Mouse (Mus musculus): Measurements from ENCODE around the gene Cfap97d2. TPM values are rescaled to one million over a fixed set of nuclear protein-coding genes. Genes with fewer than 3 reads are reported as not detected.
A peak's percentile ranks its signal among the peaks of the same experiment; 100 is the strongest.

The Cfap97d2 gene
- polyA plus RNA-seq, 1 experiment from 2014 or later: 0.17 TPM

DNA sequence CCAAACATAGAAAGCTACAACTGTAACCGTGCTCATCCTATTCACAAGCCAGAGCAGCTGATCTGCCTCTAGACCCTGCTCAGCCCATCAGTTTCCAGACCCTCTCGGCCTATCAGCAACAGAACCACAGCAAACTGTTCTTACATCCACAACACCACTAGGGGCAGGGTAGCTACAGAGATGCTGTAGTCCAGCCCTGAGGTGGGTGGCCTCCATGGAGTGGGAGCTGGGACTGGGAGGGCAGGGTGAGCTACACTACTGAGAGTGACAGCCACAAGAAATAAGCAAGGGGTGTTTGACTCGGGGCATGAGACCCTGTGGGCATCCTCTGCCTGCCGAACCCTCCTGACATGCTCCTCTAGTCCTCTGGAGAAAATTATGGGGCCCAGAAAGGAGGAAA is 37.8 kb upstream of the Cfap97d2 start:
- peak; percentile 76 for TF ChIP-seq CTCF (IDR thresholded peaks at IDR 0.05; ENCODE audit: low read depth)
- no peak for TF ChIP-seq EP300 (optimal IDR thresholded peaks at IDR 0.05)
- Histone ChIP-seq H3K4me3 (ENCODE audit: low read depth, low read length) (no peak overlapping the region), H3K4me1 (replicated peaks; ENCODE audit: control insufficient read depth, insufficient read depth) (peaks cover 9% of the 10 kb centered on the region; the same call in 1 of the 2 replicates), H3K4me2 (replicated peaks; ENCODE audit: low read depth) (no peak overlapping the region), H3K36me3 (ENCODE audit: control insufficient read depth, insufficient read depth, low read length) (no peaks in the 10 kb centered on the region), H3K9me3 (ENCODE audit: control insufficient read depth, low read length) (no peaks in the 10 kb centered on the region), H3K9ac (ENCODE audit: low read length) (no peak overlapping the region), H3K27me3 (ENCODE audit: control insufficient read depth, insufficient read depth, low read length) (no peaks in the 10 kb centered on the region), H3K27ac (replicated peaks) (peak overlapping the region; percentile 82)
- no peak for DNase-seq (ENCODE audit: low spot score)
- ATAC-seq (ENCODE audit: low FRiP score, low TSS enrichment): peak; percentile 66; the same call in 1 of the 2 replicates
- 62% methylated on average over 4 of the region's 4 CpGs for WGBS

DNA sequence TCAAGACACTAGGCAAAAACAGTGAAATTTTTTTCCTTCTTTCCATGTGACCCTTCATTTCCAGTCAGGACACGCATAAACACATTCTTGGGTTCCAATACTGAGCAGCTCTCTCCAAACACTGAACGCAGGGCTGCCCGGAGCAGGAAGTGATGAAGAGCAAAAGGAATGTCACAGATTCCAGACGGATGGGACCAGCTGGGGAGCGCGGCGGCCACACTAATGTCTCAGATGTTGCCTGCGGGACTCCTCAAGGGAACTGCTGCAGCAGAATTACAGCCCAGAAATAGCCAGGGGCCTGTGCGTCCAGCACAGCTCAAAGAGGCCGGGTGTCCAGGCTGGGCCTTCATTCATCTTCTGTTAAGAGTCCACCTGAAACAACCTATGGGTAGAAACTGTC is 37.3 kb upstream of the Cfap97d2 start:
- Histone ChIP-seq H3K27me3 (ENCODE audit: control insufficient read depth, insufficient read depth, low read length) (no peaks in the 10 kb centered on the region), H3K9ac (ENCODE audit: low read length) (no peak overlapping the region), H3K36me3 (ENCODE audit: control insufficient read depth, insufficient read depth, low read length) (no peaks in the 10 kb centered on the region), H3K9me3 (ENCODE audit: control insufficient read depth, low read length) (no peaks in the 10 kb centered on the region), H3K4me1 (replicated peaks; ENCODE audit: control insufficient read depth, insufficient read depth) (peaks cover 9% of the 10 kb centered on the region; the same call in 1 of the 2 replicates), H3K27ac (replicated peaks) (peak overlapping the region; percentile 82), H3K4me2 (replicated peaks; ENCODE audit: low read depth) (0 out of 2 replicates have a peak overlapping the region, but pooled peaks have one; percentile 8), H3K4me3 (ENCODE audit: low read depth, low read length) (no peak overlapping the region)
- TF ChIP-seq CTCF (IDR thresholded peaks at IDR 0.05; ENCODE audit: low read depth) (no peak), EP300 (optimal IDR thresholded peaks at IDR 0.05) (no peak)
- 39% methylated on average over 10 of the region's 10 CpGs for WGBS
- DNase-seq (ENCODE audit: low spot score): no peak
- ATAC-seq (ENCODE audit: low FRiP score, low TSS enrichment): peak; percentile 79; the same call in 1 of the 2 replicates

DNA sequence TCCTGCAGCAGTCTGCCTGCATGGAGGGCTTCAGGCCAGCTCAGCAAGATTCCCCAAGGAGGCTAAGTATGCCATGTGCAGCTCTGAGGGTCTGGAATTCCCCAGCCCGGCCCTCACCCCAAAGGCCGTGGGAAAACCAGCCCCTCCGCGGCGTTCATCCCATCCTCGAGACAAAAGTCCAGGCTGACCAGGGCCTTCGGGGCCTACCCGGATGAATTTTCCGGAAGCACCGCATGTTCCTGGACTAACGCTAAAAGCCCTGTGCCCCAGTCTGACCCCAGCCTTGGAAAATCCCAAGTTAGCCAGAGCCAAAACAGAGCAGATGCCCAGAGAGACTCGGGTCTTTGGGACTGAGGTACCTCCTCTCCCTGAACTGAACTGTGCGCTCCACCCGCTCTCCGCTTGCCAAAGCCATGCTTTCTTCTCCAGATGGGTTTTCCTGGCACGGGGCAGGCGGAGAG is 35.6 kb upstream of the Cfap97d2 start:
- Histone ChIP-seq H3K27me3 (ENCODE audit: control insufficient read depth, insufficient read depth, low read length) (no peaks in the 10 kb centered on the region), H3K36me3 (ENCODE audit: control insufficient read depth, insufficient read depth, low read length) (no peaks in the 10 kb centered on the region), H3K9me3 (ENCODE audit: control insufficient read depth, low read length) (no peaks in the 10 kb centered on the region), H3K4me3 (ENCODE audit: low read depth, low read length) (no peak overlapping the region), H3K9ac (ENCODE audit: low read length) (no peak overlapping the region), H3K4me1 (replicated peaks; ENCODE audit: control insufficient read depth, insufficient read depth) (peaks cover 9% of the 10 kb centered on the region; the same call in 1 of the 2 replicates), H3K27ac (replicated peaks) (peak overlapping the region; percentile 82), H3K4me2 (replicated peaks; ENCODE audit: low read depth) (no peak overlapping the region)
- no peak for ATAC-seq (ENCODE audit: low FRiP score, low TSS enrichment)
- no peak for DNase-seq (ENCODE audit: low spot score)
- 68% methylated on average over 17 of the region's 17 CpGs for WGBS
- TF ChIP-seq CTCF (IDR thresholded peaks at IDR 0.05; ENCODE audit: low read depth): no peak

DNA sequence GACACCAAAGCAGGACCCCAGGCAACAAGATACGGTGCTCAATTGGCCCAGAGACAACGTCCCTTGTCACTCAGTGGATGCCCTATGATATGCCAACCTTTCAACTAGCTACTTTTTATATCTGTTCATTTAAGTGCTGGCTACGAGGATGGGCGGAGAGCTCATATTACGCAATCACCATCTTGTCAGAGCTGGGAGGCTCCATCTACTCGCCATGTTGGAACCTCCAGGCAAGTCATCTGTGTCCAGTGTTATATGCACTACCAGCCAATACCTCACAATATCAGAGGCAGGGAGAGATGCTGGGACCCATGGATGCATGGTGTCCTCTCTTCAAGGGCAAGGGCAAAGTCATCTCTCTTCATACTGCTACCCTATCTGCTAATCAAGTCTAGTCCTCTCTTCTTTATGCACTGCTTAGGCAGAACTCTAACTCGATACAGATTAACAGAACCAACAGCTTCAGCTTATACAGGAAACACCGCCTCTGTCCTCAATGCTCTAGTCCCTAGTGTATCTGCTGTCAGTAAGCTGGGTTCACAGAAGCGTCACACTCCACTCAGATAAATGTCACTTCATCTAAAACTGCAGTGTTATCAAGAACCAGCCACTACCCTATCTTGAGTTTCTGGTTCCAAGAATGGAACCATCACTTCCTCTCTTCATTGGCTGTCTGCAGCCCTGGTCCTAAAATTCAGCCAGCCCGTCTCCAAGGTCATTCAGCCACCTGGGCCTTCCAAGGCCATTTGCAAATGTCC is 34.3 kb upstream of the Cfap97d2 start:
- ATAC-seq (ENCODE audit: low FRiP score, low TSS enrichment) (no peak), DNase-seq (ENCODE audit: low spot score) (no peak)
- TF ChIP-seq CTCF (IDR thresholded peaks at IDR 0.05; ENCODE audit: low read depth) (no peak), EP300 (optimal IDR thresholded peaks at IDR 0.05) (no peak)
- 84% methylated on average over 10 of the region's 10 CpGs for WGBS
- no peaks in the 10 kb centered on the region for H3K27me3 ChIP-seq (ENCODE audit: control insufficient read depth, insufficient read depth, low read length)
- no peak overlapping the region for H3K27ac ChIP-seq (replicated peaks)
- H3K36me3 ChIP-seq (ENCODE audit: control insufficient read depth, insufficient read depth, low read length): no peaks in the 10 kb centered on the region
- no peak overlapping the region for H3K4me2 ChIP-seq (replicated peaks; ENCODE audit: low read depth)
- no peaks in the 10 kb centered on the region for H3K9me3 ChIP-seq (ENCODE audit: control insufficient read depth, low read length)
- H3K4me3 ChIP-seq (ENCODE audit: low read depth, low read length): no peak overlapping the region
- no peak overlapping the region for H3K9ac ChIP-seq (ENCODE audit: low read length)
- H3K4me1 ChIP-seq (replicated peaks; ENCODE audit: control insufficient read depth, insufficient read depth): peaks cover 9% of the 10 kb centered on the region; the same call in 1 of the 2 replicates

DNA sequence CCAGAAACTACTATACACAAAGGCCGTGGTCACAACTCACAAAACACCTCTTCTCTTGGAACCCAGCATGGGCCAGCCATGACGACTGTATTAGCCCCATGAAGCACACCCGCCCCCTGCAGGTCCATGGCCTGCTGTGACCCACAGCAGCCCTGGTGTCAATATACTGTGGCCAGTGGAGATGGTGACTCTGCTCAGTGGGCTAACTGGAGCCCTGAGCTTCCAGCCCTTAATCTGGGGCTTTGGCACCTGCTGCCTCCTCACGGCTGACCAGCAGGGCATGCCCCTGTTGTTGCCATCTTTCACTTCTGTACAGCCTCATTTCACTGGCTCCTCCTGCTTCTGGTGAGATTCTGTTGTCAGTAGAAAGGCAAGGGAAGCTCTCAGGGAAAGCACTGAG is 32.5 kb upstream of the Cfap97d2 start:
- Histone ChIP-seq H3K4me3 (ENCODE audit: low read depth, low read length) (no peak overlapping the region), H3K36me3 (ENCODE audit: control insufficient read depth, insufficient read depth, low read length) (no peaks in the 10 kb centered on the region)
- WGBS: 71% methylated on average over 4 of the region's 4 CpGs

More for the DNA sequence above, 32.5 kb upstream of the Cfap97d2 start:
- H3K27ac ChIP-seq (replicated peaks): peak overlapping the region; percentile 58; the same call in 1 of the 2 replicates
- H3K4me2 ChIP-seq (replicated peaks; ENCODE audit: low read depth): no peak overlapping the region
- H3K4me1 ChIP-seq (replicated peaks; ENCODE audit: control insufficient read depth, insufficient read depth): peaks cover 6% of the 10 kb centered on the region; the same call in 1 of the 2 replicates
- H3K9ac ChIP-seq (ENCODE audit: low read length): no peak overlapping the region
- H3K27me3 ChIP-seq (ENCODE audit: control insufficient read depth, insufficient read depth, low read length): no peaks in the 10 kb centered on the region
- ATAC-seq (ENCODE audit: low FRiP score, low TSS enrichment) (no peak), DNase-seq (ENCODE audit: low spot score) (no peak)
- peak; percentile 39 for TF ChIP-seq CTCF (IDR thresholded peaks at IDR 0.05; ENCODE audit: low read depth)
- TF ChIP-seq EP300 (optimal IDR thresholded peaks at IDR 0.05): no peak
- no peaks in the 10 kb centered on the region for H3K9me3 ChIP-seq (ENCODE audit: control insufficient read depth, low read length)

Data from stomach, postnatal 0 days (tissue).